Mouse (Mus musculus) forebrain, embryonic 14.5 days (tissue): Measurements from ENCODE around the gene Eea1. TPM values are rescaled to one million over a fixed set of nuclear protein-coding genes. Genes with fewer than 3 reads are reported as not detected.

Experiments
- ATAC-seq: fragments of 200-750 bp; cut with Nextera tagmentation; 2 replicates; pipeline ENCODE4 v1.8.0; 2017; ENCODE audit warnings: mild to moderate bottlenecking, moderate library complexity
- DNase-seq: peaks from one replicate; pipeline ENCODE4 v3.0.0-alpha.2; 2015; ENCODE audit warnings: low spot score
- H3K27ac ChIP-seq: fragments of 300-500 bp; sonication (generic); 2 replicates; pipeline ENCODE4 v1.5.1; 2014; ENCODE audit warnings: low read depth, mild to moderate bottlenecking, control low read depth, low read length, moderate library complexity
- H3K27me3 ChIP-seq: fragments of 300-500 bp; sonication (generic); replicated peaks from 2 replicates; pipeline ENCODE4 v1.6.1; 2014; ENCODE audit warnings: low read length, control low read depth, mixed read lengths; ENCODE audit not compliant: control insufficient read depth, insufficient read depth
- H3K36me3 ChIP-seq: fragments of 300-500 bp; sonication (generic); 2 replicates; pipeline ENCODE4 v1.6.1; 2014; ENCODE audit warnings: low read length, control low read depth; ENCODE audit not compliant: control insufficient read depth, insufficient read depth
- H3K4me1 ChIP-seq: fragments of 300-500 bp; sonication (generic); 2 replicates; pipeline ENCODE4 v1.6.1; 2014; ENCODE audit warnings: antibody characterized with exemption, low read length, control low read depth; ENCODE audit not compliant: control insufficient read depth, insufficient read depth
- H3K4me2 ChIP-seq: fragments of 300-500 bp; sonication (generic); 2 replicates; pipeline ENCODE4 v1.6.1; 2014; ENCODE audit warnings: mild to moderate bottlenecking, control low read depth, low read length
- H3K4me3 ChIP-seq: fragments of 300-500 bp; sonication (generic); 2 replicates; pipeline ENCODE4 v1.5.1; 2014; ENCODE audit warnings: low read depth, low read length, control low read depth
- H3K9ac ChIP-seq: fragments of 300-500 bp; sonication (generic); 2 replicates; pipeline ENCODE4 v1.6.1; 2014; ENCODE audit warnings: mild to moderate bottlenecking, low read length, control low read depth, moderate library complexity
- H3K9me3 ChIP-seq: fragments of 300-500 bp; sonication (generic); replicated peaks from 2 replicates; pipeline ENCODE4 v1.6.1; 2016; ENCODE audit warnings: low read length, control low read depth, mixed read lengths; ENCODE audit not compliant: control insufficient read depth
- WGBS: fragments of 180-500 bp; shearing (Covaris S2); extraction: QIAGEN DNeasy Blood & Tissue Kit; methylation state at CpG from one replicate; pipeline ENCODE4 v1.1.7; 2014; 5-methylcytosine and 5-hydroxymethylcytosine counted together
- polyA plus RNA-seq: library from polyadenylated mRNA; unstranded; fragments of >200 nt; fragmentation: Nextera tagmentation; extraction: Ambion mirVana; gene quantifications from 2 replicates; pipeline ENCODE4 v1.2.1, GENCODE M21; 2014

Eea1 gene
- polyA plus RNA-seq, 1 experiment from 2014 or later = 15.5 TPM

- H3K9ac ChIP-seq = no peak overlapping the region
- WGBS = 79% methylated on average over 1 of the region's 1 CpGs
- ATAC-seq (no peak), DNase-seq (no peak)
- H3K27ac ChIP-seq = no peak overlapping the region
- no peaks in the 10 kb centered on the region for H3K27me3 ChIP-seq
- no peaks in the 10 kb centered on the region for H3K9me3 ChIP-seq
- H3K4me3 ChIP-seq = no peak overlapping the region
- H3K36me3 ChIP-seq = no peaks in the 10 kb centered on the region
- H3K4me2 ChIP-seq = no peak overlapping the region
- no peaks in the 10 kb centered on the region for H3K4me1 ChIP-seq
These were observed 29.2 kb downstream of the Eea1 start for GRCm38 (mm10) chr10:95969694-95970093.

- Histone ChIP-seq H3K27me3 (no peaks in the 10 kb centered on the region), H3K4me1 (no peaks in the 10 kb centered on the region), H3K9ac (no peak overlapping the region), H3K36me3 (no peaks in the 10 kb centered on the region), H3K4me2 (no peak overlapping the region), H3K4me3 (no peak overlapping the region), H3K9me3 (no peaks in the 10 kb centered on the region), H3K27ac (no peak overlapping the region)
- WGBS = 92% methylated on average over 3 of the region's 3 CpGs
- DNase-seq (no peak), ATAC-seq (no peak)
These were observed 30.3 kb downstream of the Eea1 start for GRCm38 (mm10) chr10:95970744-95971212.

- 95% methylated on average over 4 of the region's 4 CpGs for WGBS
- no peaks in the 10 kb centered on the region for H3K27me3 ChIP-seq
- DNase-seq (no peak), ATAC-seq (no peak)
- H3K4me2 ChIP-seq = no peak overlapping the region
- no peak overlapping the region for H3K4me3 ChIP-seq
- no peak overlapping the region for H3K9ac ChIP-seq
- H3K9me3 ChIP-seq = no peaks in the 10 kb centered on the region
- H3K27ac ChIP-seq = no peak overlapping the region
- H3K36me3 ChIP-seq = no peaks in the 10 kb centered on the region
- no peaks in the 10 kb centered on the region for H3K4me1 ChIP-seq
These were observed 30.9 kb downstream of the Eea1 start for GRCm38 (mm10) chr10:95971341-95971740.

DNA sequence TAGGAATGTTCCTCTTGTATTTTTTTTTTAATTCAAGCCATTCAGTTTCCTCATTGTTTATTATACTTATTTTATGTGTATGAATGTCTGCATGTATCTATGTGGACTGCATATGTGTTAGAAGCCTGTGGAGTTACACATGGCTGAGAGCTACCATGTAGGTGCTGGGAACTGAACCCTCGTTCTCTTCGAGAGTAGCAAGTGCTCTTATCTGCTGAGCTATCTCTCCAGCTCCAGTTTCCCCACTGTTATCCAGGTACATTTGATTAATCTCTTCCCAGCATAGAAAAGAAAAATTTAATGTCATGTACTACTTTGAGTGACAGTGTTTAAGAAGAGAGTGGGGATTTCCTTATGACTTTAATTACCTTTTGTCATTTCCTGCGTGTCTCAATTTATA lies 31.5 kb downstream of the Eea1 start:
- no peak for ATAC-seq

GRCm38 (mm10) chr10:95974462-95974861 lies 34.0 kb downstream of the Eea1 start:
- ATAC-seq = no peak

More for the DNA sequence above, 31.5 kb downstream of the Eea1 start:
- H3K4me3 ChIP-seq = no peak overlapping the region
- no peaks in the 10 kb centered on the region for H3K4me1 ChIP-seq
- 89% methylated on average over 3 of the region's 3 CpGs for WGBS
- H3K9ac ChIP-seq = no peak overlapping the region
- H3K27me3 ChIP-seq = no peaks in the 10 kb centered on the region
- no peak overlapping the region for H3K27ac ChIP-seq
- H3K9me3 ChIP-seq = no peaks in the 10 kb centered on the region
- H3K36me3 ChIP-seq = no peaks in the 10 kb centered on the region
- H3K4me2 ChIP-seq = no peak overlapping the region
- no peak for DNase-seq

DNA sequence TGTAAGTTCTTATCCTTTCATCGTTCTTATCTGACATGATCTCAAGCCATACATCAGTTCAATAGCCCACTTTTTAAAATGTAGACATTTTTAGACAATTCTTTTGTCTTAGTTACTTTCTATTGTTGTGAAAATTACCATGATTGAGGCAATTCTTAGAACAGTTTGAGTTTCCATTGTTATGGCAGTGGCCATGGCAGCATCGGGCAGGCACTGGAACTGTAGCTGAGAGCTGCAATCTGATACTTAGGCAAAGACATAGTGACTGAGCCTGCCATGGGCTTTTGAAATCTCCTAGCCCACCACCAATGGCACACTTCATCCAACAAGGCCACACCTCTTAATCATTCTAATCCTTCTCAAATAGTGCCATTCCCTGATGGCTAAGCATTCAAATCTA lies 36.3 kb downstream of the Eea1 start:
- 83% methylated on average over 2 of the region's 2 CpGs for WGBS
- Histone ChIP-seq H3K4me1 (no peaks in the 10 kb centered on the region), H3K4me3 (no peak overlapping the region), H3K9ac (no peak overlapping the region), H3K27ac (no peak overlapping the region), H3K27me3 (no peaks in the 10 kb centered on the region), H3K9me3 (no peaks in the 10 kb centered on the region), H3K4me2 (no peak overlapping the region), H3K36me3 (no peaks in the 10 kb centered on the region)
- no peak for ATAC-seq
- no peak for DNase-seq

More at GRCm38 (mm10) chr10:95974462-95974861, 34.0 kb downstream of the Eea1 start:
- 94% methylated on average over 3 of the region's 3 CpGs for WGBS
- H3K36me3 ChIP-seq = no peaks in the 10 kb centered on the region
- no peak overlapping the region for H3K4me3 ChIP-seq
- no peak for DNase-seq
- H3K27me3 ChIP-seq = no peaks in the 10 kb centered on the region
- H3K27ac ChIP-seq = no peak overlapping the region
- no peak overlapping the region for H3K9ac ChIP-seq
- H3K4me2 ChIP-seq = no peak overlapping the region
- no peaks in the 10 kb centered on the region for H3K4me1 ChIP-seq
- no peaks in the 10 kb centered on the region for H3K9me3 ChIP-seq

DNA sequence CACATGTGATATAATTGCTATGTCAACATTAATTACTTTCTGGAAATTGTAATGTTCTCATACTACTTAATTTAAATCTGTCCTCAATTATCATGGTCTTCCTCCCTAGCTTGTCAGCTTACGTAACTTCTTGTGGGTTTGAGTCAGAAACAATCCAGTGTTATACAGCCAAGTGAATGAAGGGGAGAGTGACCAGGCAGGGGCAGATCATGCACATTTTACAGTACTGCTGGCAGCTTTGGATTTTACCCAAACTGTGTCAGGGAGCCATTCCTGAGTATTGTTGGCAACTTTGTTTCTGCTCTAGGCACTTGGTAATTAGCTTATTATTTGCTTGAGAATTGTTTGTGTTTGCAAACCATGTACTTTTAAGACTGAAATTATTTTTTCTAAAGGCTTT lies 49.3 kb downstream of the Eea1 start:
- no peaks in the 10 kb centered on the region for H3K9me3 ChIP-seq
- no peaks in the 10 kb centered on the region for H3K36me3 ChIP-seq
- H3K9ac ChIP-seq = no peak overlapping the region
- H3K4me3 ChIP-seq = no peak overlapping the region
- H3K27me3 ChIP-seq = no peaks in the 10 kb centered on the region
- ATAC-seq (no peak), DNase-seq (peak; percentile 3)
- WGBS = 84% methylated on average over 1 of the region's 1 CpGs
- no peak overlapping the region for H3K27ac ChIP-seq
- H3K4me2 ChIP-seq = no peak overlapping the region
- H3K4me1 ChIP-seq = no peaks in the 10 kb centered on the region

GRCm38 (mm10) chr10:95991176-95991575 lies 50.7 kb downstream of the Eea1 start:
- no peak for ATAC-seq
- Histone ChIP-seq H3K27me3 (no peaks in the 10 kb centered on the region), H3K4me3 (no peak overlapping the region), H3K27ac (no peak overlapping the region), H3K9ac (no peak overlapping the region), H3K36me3 (no peaks in the 10 kb centered on the region), H3K4me2 (no peak overlapping the region), H3K9me3 (no peaks in the 10 kb centered on the region), H3K4me1 (no peaks in the 10 kb centered on the region)
- DNase-seq = no peak
- 77% methylated on average over 1 of the region's 1 CpGs for WGBS

- Histone ChIP-seq H3K4me1 (no peaks in the 10 kb centered on the region), H3K4me2 (no peak overlapping the region), H3K36me3 (peaks cover 4% of the 10 kb centered on the region), H3K4me3 (no peak overlapping the region), H3K9ac (no peak overlapping the region), H3K27ac (no peak overlapping the region), H3K27me3 (no peaks in the 10 kb centered on the region), H3K9me3 (no peaks in the 10 kb centered on the region)
- 85% methylated on average over 5 of the region's 5 CpGs for WGBS
- ATAC-seq = no peak
- no peak for DNase-seq
These were observed 60.5 kb downstream of the Eea1 start for GRCm38 (mm10) chr10:96000904-96001303.
